Mouse (Mus musculus) gastrocnemius, adult 18-20 months (tissue): ENCODE results near the gene Arid3b. TPM values are rescaled to one million over a fixed set of nuclear protein-coding genes. Genes with fewer than 3 reads are reported as not detected.

ENCODE experiments used
- DNase-seq: peaks from one replicate; pipeline ENCODE4 v3.0.0; 2021; ENCODE audit warnings: low spot score
- total RNA-seq, 2 experiments: library from RNA; stranded (reverse); gene quantifications; 2 replicates each; pipeline ENCODE4 v1.2.3; 2021

Arid3b gene
- total RNA-seq, 2 experiments from 2014 or later, result 3.7 TPM

DNA sequence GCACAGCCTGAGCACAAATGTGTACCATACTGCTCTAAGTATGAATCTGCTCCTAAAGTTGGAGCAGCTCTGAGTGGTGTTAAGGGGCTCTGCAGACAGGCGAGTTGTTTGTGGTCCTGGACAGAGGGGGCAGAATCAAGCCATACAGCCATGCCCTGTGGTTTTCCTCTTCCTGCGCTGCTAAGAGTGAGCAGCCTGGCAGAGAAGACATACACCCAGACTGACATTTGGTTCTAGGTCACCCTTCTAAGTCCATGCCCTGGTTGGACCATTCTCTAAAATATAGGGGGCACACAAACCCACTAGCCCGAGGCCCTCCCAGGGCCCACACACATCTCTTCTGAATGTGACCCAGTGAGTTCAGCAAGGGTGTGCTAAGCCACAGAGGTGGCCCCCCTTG, 46.9 kb downstream of the Arid3b start:
- DNase-seq, result no peak

DNA sequence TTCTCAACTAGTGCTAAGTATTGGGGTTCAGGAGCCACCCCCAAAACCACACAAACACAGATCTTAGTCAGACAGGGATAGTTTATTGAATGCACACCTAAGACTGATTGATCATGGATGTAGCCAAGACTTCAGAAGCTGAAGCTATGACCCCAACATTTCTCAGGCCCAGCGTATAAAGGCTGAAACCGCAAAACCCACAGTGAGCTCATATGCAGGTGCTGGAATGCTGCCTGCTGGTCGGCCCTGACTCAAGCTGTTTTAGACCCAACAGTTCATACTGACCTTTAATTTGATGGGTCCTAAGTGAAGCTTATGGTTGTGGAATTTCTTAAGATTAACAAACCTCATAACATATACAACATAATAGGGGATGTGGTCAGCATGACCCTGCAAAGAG, 53.9 kb downstream of the Arid3b start:
- DNase-seq, result no peak

DNA sequence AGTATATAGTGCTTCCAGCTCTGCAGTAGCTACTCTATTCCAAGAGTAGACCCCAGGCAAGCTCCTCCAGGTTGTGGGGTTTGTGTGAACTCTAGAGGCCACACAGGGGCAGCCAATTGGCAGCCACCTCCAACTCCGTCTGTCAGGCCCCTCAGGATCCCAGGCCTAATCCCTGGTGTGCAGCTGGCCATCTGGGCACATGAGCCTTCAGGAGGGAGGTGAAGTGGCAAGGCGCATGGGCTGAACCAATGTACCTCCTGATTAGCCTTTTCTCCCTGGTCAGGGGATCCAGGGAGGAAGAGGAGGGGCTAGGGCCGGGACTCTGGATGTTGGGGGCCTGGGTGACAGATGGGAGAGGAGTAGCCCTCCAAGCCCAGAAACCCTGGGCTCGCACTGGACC, 60.9 kb downstream of the Arid3b start:
- DNase-seq, result no peak

DNA sequence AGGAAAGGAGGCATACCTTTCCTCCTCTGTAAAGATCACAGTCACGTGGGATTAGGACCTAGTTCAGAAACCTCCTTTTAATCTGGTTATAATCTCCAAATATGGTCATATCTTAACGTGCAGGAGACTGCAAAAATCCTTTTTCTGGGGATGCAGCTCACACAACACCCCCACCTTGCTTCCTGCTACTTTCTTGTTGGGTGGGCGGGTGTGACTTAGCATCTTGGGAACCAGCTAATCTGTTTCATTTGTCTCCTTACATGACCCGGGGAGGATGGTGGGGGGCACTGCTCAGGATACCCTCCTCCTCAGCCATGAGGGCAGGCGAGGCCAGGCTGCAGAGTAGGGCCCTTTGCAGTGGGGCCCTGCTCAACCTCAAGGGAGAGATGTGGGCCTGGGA, 61.6 kb downstream of the Arid3b start:
- no peak for DNase-seq

DNA sequence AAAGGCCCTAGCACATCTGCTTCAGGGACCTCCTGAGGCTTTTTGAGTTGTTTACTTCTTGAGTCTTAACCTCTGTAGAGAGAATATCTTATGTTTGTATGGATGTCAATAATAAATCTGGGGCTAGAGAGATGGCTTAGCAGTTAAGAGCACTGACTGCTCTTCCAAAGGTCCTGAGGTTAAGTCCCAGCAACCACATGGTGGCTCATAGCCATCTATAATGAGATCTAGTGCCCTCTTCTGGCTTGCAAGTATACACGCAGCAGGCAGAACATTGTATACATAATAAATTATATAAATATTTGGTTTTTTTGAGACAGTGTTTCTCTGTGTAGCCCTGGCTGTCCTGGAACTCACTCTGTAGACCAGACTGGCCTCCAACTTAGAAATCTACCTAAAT, 62.4 kb downstream of the Arid3b start:
- DNase-seq, result no peak

DNA sequence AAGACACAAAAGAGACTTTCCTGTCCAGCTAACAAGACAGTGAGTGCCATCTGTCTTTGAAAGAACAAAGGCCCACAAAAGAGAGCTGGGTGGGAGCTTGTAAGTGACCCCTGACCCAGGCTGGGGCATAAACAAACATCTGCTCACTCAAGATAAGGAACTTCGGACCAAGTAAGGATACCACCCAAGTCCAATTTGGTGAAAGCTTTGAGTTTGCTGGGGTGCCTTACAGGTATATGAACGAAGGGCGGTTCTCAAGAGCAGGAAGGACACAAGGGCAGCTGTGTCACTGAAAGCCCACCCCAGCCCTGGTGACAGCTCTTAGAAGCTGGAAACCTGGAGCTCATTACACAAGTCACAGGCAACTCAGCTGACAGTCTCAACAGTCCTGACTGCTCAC, 62.8 kb downstream of the Arid3b start:
- no peak for DNase-seq

DNA sequence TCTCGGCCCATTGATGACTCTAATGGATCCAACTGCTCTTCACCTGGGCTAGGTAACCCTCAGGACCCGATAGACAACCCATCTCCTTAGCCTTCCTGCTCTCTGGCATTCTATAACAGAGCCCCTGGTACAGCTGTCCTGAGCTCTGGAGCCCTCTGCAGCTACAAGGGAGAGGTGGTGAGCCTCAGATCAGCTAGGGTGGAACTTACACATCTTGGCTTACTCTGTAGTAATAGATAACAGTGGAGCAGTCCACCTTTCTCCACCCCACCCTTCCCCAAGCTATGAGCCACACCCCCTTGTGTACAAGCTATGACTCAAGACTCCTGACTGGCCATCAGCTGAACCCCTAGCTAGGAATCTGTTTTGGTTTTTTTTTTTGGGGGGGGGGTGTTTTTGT, 65.8 kb downstream of the Arid3b start:
- no peak for DNase-seq

DNA sequence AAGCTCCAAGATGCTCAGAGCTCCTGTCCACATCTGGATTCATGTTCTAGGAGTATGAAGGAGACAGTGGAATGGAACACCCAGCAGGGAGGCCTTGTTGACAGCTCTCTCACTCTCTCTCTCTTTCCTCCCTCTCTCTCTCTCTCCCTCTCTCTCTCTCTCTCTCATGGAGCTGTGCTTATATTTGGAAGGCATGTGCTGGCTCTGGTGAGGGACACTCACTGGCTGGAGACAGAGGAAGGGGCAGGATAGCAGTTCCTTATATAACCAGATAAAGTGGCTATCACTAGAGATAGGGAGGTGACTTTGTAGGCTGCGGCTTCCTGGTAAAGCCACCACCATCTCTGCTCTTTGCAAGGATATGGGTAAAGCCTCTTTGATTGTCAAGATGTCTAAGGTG, 66.4 kb downstream of the Arid3b start:
- DNase-seq, result no peak

DNA sequence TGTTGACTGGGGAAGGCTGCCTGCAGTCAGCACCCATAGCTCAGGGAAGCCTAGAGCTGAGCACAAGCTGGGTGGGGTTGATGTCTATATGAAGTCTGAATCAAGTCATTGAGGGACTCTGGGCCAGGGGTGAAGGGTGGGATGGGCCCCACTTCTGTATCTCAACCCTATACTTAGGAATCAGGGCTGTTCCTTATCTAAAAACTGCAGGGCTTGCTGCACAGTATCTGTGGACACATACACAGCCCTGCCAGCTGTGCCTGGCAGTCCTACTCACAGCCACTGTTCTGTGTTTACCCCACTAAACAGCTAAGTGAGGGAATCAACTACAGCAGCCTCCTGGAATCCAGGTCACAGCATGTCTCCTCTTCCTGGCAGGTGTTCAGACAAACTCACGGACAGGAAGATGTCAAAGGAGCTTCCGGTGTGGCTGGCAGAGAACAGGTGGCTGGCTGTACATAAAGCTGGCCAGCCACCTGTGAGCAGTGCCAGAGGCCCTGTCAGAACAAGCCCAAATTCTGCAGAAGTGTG, 67.0 kb downstream of the Arid3b start:
- DNase-seq, result peak; percentile 59

DNA sequence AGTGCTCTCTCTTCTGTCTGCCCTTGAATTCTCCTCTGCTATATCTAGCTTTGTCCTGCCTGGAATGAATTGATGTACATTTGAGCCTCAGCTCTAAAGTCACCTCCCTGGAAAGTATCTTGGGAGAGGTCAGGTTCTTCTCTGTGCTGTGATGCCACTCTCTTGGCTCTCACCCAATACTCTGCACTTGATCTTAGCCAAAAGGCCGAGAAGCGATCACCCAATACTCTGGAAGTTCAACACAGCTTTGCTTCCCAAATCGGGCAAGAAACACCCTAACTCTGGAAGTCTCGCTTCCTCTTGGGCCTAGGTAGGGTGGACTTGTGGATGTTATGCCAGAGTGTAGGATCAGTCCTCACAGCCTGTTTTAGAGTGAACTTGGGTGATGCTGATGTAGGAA, 69.4 kb downstream of the Arid3b start:
- peak; percentile 55 for DNase-seq

DNA sequence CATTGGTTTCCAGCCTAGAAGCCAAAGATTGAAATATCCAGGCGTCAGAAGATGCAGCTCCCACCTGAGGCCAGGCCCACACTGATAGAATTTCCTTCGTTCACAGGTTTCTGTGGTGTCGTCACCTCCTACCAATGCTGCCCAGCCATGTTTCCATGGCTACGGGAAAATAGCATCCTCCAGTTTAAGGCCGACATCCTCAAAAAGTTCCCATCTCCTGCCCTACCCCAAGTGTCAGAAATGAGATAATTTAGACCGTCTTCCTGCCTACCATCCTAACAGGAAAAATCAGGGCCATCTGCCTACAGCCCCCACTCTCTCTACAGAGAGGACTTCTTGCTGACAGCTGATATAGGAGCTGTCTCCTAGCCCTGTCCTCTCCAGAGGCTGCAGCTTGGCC, 70.2 kb downstream of the Arid3b start:
- DNase-seq, result no peak

DNA sequence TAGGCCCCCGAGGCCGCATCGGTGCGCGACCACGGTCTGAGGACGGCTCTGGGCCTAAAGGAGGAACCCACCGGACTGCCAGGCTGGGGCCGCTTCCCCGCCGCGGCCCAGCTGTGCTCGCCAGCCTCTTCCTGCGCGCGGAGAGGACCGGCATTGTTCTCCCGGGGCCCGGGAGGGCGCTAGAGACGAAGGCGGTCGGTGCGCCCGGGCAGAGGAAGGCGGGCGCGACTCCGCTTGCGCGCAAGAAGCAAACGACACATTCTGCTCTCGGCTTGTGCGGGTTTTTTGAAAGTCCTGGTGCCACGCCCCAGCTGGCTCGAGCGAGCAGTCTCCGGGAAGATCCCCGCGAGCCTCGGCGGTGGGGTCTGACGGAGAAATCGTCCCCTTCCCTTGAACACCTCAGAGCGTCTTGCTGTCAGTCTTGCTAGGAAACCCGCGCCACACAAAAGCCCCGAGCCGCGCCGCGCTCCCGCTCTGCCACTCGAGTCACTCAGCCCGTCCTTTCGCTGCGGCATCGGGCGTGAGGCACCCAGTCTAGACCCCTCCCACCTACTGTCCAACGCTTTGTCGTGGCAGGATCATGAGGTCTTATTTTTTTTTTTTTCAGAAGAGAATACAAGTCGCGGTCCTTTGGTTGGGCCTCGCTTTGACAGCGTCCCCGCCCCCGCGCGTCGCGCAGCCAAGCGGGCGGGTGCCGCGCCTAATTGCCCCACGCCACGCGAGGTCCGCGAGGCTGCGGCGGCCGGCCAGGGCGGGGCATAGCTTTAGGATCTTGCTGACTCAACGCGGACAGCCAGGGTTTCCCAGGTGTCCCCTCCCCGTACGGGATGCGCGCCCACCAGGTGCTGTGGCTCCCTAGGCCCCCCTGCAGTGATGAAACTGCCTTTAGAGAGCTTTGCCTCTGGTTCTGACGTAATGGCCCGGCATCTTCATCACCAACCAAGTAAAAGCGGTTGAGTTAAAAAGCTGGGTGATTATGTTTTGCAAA, 70.9 kb downstream of the Arid3b start, which contains the start of gene Clk3:
Clk3 (minus strand) TSS at position 497 of the 988 bp plus-strand sequence.
- DNase-seq, result peak; percentile 75

DNA sequence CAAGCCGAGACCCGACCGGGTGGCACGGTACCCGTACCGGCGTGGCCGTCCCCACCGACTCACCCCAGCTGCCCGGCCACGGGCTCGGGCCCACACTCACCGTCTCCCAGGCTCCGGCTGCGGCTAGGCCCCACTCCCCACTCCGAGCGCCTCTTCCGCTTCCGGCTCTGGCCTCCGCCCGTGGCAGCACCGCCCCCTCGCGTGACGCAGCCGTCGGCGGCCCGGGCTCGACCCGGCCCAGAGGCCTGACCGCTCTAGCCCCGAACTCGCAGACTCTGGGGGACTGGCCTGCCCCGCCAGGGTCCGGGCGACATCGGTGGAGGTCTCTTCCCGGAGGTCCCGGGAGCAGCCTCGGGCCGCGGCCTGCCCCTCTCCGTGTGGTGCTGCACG, 71.6 kb downstream of the Arid3b start:
- DNase-seq, result peak; percentile 95

DNA sequence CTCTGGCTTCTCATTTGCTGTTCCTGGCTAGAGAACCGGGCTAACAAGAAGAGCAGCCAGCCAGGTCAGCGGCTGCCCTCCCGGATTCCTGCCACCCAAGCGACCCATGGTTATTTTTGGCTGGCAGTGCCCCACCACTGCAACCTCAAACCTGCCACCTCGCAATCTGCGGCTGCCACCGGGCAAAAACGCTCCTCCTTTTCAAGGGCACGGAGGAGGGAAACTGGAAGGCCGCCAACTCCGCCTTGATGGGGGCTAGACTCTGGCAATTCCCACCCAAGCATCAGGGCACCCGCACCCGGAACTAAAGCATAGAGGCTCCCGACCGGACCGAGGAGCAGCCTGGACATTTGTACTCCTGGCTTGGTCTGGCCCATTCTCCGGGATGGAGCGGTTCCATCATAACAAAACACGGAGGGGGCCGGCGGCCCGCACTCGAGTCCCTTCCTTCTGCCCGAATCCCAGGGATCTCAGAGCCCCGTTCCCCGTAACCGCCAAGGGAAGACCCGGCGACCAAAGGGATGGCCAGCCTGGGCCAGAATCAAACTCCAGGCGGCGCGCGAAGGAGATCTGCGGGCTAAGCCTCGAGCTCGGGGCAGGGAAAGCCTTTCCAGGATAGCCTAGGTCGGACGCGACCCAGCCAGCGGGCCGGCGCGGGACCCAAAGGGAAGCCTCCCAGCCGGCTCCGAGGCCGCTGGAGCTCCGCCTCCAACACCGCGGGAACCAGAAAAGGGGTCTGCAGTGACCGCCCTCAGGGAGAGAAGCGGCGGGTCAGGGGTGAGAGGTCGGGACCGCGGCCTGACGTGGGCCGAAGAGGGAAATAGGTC, 72.2 kb downstream of the Arid3b start:
- peak; percentile 81 for DNase-seq

DNA sequence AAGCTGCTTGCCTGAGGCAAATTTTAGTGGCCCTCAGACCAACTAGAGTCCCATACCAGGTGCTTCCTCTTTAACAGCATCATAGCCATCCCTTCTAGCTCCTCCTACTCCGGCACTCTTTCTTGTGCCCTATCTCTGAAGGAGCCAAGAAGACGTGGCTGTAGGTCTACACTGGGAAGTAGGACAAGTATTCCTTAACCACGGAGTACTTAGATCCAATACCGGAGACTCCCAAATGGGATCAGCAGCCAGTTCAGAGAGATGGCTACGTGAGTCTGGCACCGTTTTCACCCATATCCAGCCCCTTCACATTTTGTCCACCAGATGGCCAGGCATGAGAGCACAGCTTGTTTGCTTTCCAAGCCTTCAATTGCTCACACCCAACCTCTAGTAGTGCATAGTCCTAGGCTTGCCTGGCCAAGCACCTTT, 74.0 kb downstream of the Arid3b start:
- peak; percentile 58 for DNase-seq

DNA sequence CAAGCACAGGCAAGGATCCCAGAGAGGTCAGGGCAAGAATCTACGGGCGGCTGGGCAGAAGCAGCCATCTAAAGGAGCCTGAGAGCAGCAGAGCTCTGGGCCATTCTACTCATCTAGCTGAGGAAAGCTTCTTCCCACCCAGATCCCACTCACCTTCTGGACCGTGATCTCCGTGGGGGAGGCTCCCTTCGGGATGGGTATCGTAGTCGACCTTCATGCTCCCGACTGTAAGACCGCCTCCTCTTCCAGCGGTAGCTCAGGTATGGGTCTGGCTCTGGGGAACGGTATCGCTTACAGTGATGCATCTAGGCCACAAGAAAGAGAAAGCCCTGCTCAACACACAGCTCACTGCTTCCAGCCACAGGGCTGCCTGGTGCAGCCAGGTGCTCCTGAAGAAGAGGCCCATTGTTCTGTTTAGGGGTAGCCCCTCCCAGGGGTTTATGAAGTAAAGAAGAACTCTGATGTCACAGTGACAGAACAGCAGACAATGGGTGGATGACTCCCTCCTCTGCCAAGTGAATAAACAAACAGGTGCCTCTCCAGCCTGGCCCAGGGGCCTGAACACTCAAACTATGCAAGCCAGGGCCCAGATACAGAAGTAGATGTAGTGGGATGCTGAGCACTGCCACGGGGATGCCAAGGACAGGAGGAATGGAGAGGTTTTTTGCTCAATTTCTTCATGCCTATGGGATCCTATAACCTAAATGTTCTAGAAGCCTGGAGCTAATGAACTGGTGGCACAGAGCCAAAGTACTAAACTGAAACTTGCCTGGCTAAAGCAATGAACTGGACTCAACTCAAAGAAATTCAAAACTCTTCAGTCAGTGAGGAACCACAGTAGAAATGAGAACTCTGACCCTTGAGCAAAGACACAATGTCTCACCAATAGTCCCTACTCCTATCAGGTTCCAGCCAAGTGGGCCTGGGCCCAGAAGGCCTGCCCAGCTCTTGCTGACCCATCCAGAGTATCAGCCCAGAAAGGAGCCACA, 74.7 kb downstream of the Arid3b start:
- peak; percentile 62 for DNase-seq

DNA sequence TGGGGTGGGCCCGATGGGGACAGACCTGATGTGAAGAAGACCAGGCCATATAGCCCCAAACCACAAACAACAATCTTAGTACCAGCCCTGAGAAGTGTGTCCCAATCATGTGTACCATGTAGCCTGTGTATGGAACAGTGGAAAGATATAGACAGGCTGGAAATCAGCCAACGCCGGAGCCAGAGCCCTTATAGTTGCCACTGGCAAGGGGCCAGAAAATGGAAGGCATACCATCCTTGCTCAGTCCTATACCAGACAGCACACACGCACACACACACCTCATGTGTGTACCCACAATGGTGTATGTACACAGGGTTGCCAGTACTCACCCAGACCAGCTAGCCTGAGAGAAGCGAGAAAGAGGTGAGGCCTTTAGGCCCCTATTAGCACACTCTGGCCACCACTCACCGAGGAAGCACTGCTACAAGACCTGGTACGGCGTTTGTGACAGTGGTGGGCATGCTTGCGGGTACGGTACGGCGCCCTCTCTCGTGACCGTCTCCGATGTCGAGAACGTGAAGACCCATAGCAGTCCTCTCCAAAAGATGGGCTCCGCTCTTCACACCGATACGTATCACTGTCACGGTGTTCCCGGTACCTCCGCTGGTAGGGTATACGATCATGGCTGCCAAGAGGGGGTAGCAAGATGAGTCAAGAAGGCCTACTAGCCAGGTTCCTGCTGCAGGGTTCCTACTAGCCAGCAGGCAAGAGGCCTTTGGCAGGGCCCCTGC, 76.0 kb downstream of the Arid3b start:
- no peak for DNase-seq

DNA sequence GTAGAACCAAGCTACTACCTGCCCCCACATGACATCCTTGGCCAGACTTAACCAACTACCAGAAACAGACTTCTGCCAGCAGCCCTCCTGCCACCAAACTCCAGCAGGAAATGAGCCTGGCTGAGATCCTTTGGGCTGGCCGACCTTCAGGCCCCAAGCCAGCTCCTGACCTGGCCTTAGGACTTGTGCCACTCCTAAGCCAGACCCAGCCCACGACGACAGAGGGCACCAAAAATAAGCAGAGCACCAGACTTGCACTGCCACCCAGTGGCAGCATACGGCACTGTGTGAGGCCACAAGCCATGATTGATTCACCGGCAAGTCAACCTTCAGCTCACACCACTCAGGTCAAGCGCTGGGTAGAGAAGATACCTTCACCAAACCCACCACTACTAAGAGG, 77.3 kb downstream of the Arid3b start:
- DNase-seq, result peak; percentile 86

DNA sequence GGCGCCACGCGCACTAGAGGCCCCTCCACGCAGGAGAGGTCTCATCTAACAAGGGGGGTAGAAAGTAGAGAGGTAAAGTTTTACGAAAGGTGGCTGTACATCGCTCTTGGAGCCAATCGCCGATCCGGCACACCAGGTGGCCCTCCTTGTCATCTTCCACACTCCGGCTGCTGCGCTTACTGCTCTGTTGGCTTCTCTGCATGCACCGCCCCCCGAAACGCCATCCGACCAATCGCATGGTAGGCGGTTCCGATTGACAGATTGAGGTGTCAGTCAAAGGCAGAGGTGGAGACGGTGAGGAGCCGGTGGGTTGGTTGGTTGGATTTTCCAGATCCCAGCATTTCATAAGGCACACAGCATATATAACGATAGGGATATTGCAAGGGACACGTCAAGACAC, 78.1 kb downstream of the Arid3b start:
- no peak for DNase-seq

DNA sequence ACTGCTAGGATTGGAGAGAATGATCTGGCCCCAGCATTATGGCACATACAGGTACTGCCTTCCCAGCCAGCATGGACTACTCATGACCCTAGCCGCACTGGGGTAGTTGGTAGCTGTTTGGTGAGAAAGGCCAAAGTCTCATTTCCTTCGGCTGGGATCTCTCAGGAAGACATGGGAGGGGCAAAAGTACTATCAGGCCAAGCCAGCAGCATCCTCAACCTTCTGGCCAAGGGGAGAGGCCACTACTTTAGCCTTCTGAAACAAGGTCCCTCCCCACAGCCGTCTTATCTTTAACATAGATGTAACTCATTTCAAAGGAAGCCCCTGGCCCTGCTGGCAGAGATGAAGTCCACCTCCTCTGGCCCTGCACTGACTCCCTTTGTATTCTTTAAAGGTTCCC, 79.0 kb downstream of the Arid3b start:
- DNase-seq, result no peak
